In the genomic region with DNA sequence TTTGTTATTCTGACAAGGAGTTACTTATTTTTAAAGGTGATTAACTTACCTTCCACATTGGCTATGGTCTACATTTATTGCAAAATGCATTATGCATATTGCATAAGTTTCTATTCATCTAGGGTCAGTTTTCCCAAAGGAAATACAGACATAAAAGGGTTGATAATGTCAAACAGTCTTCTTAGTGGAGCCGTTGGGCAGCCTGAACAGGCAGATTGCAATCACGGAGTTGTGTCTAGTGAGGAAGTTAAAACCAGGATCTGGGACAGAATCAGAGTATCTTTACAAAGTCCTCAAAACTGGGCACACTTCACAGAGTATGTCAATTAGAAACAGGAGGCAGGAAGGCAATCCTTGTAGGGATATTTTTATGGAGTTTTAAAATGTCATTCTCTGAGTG, we compare ENCODE assay signal across 19 mouse cellular contexts.
DNase-seq lines count a peak whose midpoint lies in the region; ATAC-seq and TF ChIP-seq lines count a peak whose summit lies in the region.
"Had no signal": no experiment of that assay in that cellular context is flagged by ENCODE, and none has a peak within 500 bp of the region (broad histone marks: within the 10 kb centered on the region; RNA-seq: fewer than 3 reads in every experiment).

No protein-coding gene starts in this region.

- H3K4me3 ChIP-seq in hindbrain, embryonic 11.5 days (ENCODE audit: low read depth, low read length): no peak overlapping the region
- H3K4me3 ChIP-seq in hindbrain, embryonic 10.5 days: no peak overlapping the region
- H3K4me3 ChIP-seq in lung, postnatal 0 days (ENCODE audit: low read depth, low read length): no peak overlapping the region
- H3K4me3 ChIP-seq: embryonic facial prominence, embryonic 10.5 days; embryonic facial prominence, embryonic 12.5 days; forebrain, embryonic 13.5 days had no signal

- H3K4me1 ChIP-seq in hindbrain, embryonic 11.5 days (replicated peaks; ENCODE audit: control insufficient read depth, insufficient read depth, low read length): no peaks in the 10 kb centered on the region
- no peaks in the 10 kb centered on the region for H3K4me1 ChIP-seq in hindbrain, embryonic 10.5 days (replicated peaks)
- H3K4me1 ChIP-seq in lung, postnatal 0 days (ENCODE audit: insufficient read depth, low read depth, low read length): no peaks in the 10 kb centered on the region
- H3K4me1 ChIP-seq: embryonic facial prominence, embryonic 10.5 days; embryonic facial prominence, embryonic 12.5 days; forebrain, embryonic 13.5 days had no signal

- TF ChIP-seq CTCF in lung, postnatal 0 days (IDR thresholded peaks at IDR 0.05): no peak

- H3K27me3 ChIP-seq in hindbrain, embryonic 11.5 days (ENCODE audit: control insufficient read depth, insufficient read depth, low read length): no peaks in the 10 kb centered on the region
- no peaks in the 10 kb centered on the region for H3K27me3 ChIP-seq in hindbrain, embryonic 10.5 days (ENCODE audit: insufficient read depth, poor library complexity, severe bottlenecking)
- H3K27me3 ChIP-seq in lung, postnatal 0 days (replicated peaks; ENCODE audit: insufficient read depth, low read length): no peaks in the 10 kb centered on the region
- H3K27me3 ChIP-seq: embryonic facial prominence, embryonic 12.5 days; forebrain, embryonic 13.5 days; Patski had no signal

- peak; percentile 0 for DNase-seq in hindbrain, embryonic 11.5 days (ENCODE audit: low spot score)
- no peak for DNase-seq in hindbrain, embryonic 10.5 days (ENCODE audit: low spot score)
- DNase-seq in lung, postnatal 0 days (ENCODE audit: low spot score): peak; percentile 3
- no peak for DNase-seq in lung, adult 18-20 months
- no peak for DNase-seq in layer of hippocampus, adult 9-10 months (ENCODE audit: low spot score)
- DNase-seq: adrenal gland, adult 8-10 months; adrenal gland, postnatal 14 days; adrenal gland, postnatal 36 days; cerebellum, adult 11-12 months; cerebellum, adult 2 months; cerebellum, adult 9-10 months; cerebellum, postnatal 10 days; cerebellum, postnatal 25 days; forebrain, postnatal 0 days had no signal

- no peak overlapping the region for H3K27ac ChIP-seq in hindbrain, embryonic 11.5 days (ENCODE audit: low read depth, low read length)
- H3K27ac ChIP-seq in hindbrain, embryonic 10.5 days: no peak overlapping the region
- H3K27ac ChIP-seq in lung, postnatal 0 days (ENCODE audit: low read length): no peak overlapping the region
- H3K27ac ChIP-seq: embryonic facial prominence, embryonic 10.5 days; embryonic facial prominence, embryonic 12.5 days; forebrain, embryonic 13.5 days had no signal

- no peak for ATAC-seq in hindbrain, embryonic 11.5 days (ENCODE audit: low FRiP score)
- ATAC-seq in lung, postnatal 0 days: no peak
- ATAC-seq: activated CD4-positive, CD25-positive, alpha-beta regulatory T cell, adult 4 months; forebrain, embryonic 13.5 days; forebrain, postnatal 0 days; Patski had no signal

- no peak overlapping the region for H3K9ac ChIP-seq in hindbrain, embryonic 11.5 days (ENCODE audit: low read depth, low read length)
- no peak overlapping the region for H3K9ac ChIP-seq in lung, postnatal 0 days (replicated peaks; ENCODE audit: low read depth)
- H3K9ac ChIP-seq: embryonic facial prominence, embryonic 12.5 days; forebrain, embryonic 13.5 days; forebrain, postnatal 0 days had no signal

- no peaks in the 10 kb centered on the region for H3K9me3 ChIP-seq in hindbrain, embryonic 11.5 days (ENCODE audit: control insufficient read depth, low read length)
- H3K9me3 ChIP-seq in hindbrain, embryonic 10.5 days: no peaks in the 10 kb centered on the region
- H3K9me3 ChIP-seq in lung, postnatal 0 days (ENCODE audit: low read length): no peaks in the 10 kb centered on the region
- H3K9me3 ChIP-seq: embryonic facial prominence, embryonic 10.5 days; embryonic facial prominence, embryonic 12.5 days; forebrain, embryonic 13.5 days had no signal

- no peaks in the 10 kb centered on the region for H3K36me3 ChIP-seq in hindbrain, embryonic 11.5 days (ENCODE audit: control insufficient read depth, insufficient read depth, low read length)
- H3K36me3 ChIP-seq in hindbrain, embryonic 10.5 days: no peaks in the 10 kb centered on the region
- H3K36me3 ChIP-seq in lung, postnatal 0 days (ENCODE audit: insufficient read depth, low read length): no peaks in the 10 kb centered on the region
- H3K36me3 ChIP-seq: embryonic facial prominence, embryonic 10.5 days; embryonic facial prominence, embryonic 12.5 days had no signal

- 84% methylated on average over 2 of the region's 2 CpGs for WGBS in hindbrain, embryonic 11.5 days
- 81% methylated on average over 2 of the region's 2 CpGs for WGBS in hindbrain, embryonic 10.5 days
- WGBS in lung, postnatal 0 days: 58% methylated on average over 2 of the region's 2 CpGs

- no peak for TF ChIP-seq EP300 in lung, postnatal 0 days (IDR thresholded peaks at IDR 0.05)

- H3K4me2 ChIP-seq in hindbrain, embryonic 11.5 days (replicated peaks; ENCODE audit: low read depth, low read length): no peak overlapping the region
- no peak overlapping the region for H3K4me2 ChIP-seq in lung, postnatal 0 days (replicated peaks; ENCODE audit: low read depth, low read length)
- H3K4me2 ChIP-seq: embryonic facial prominence, embryonic 12.5 days; forebrain, embryonic 13.5 days had no signal

Comparison
In these comparisons a context has a peak if more than half of its experiments do, and no peak if none do; other contexts are left out.
1. DNase-seq: peak in hindbrain, embryonic 11.5 days (single experiment) and lung, postnatal 0 days (single experiment); none in hindbrain, embryonic 10.5 days (single experiment), lung, adult 18-20 months (0 of 2) and layer of hippocampus, adult 9-10 months (single experiment).